Mouse (Mus musculus) ZHBTc4 (cell line): ENCODE measurements around the gene Senp5.
"Not testable (repeated sequence)": the region's sequence is repeated elsewhere in the genome, so short reads cannot be mapped to it uniquely, and the experiment has no call there.

Source experiments
- DNase-seq: peaks from one replicate; pipeline ENCODE4 v3.0.0-alpha.2; 2011; ENCODE audit warnings: low read depth, low spot score

Senp5 gene

GRCm38 (mm10) chr16:32002509-32003477, at the start of gene Senp5:
Gene Senp5, minus strand, starts transcription at chr16:32003287.
- DNase-seq, result peak; percentile 98

GRCm38 (mm10) chr16:32042367-32042766, 39.3 kb upstream of the Senp5 start:
- DNase-seq, result peak; percentile 21

GRCm38 (mm10) chr16:32019678-32020077, 16.6 kb upstream of the Senp5 start:
- DNase-seq, result no peak

- no peak for DNase-seq
These were observed 7.2 kb upstream of the Senp5 start for GRCm38 (mm10) chr16:32010330-32010729.

GRCm38 (mm10) chr16:32009913-32010312, 6.8 kb upstream of the Senp5 start:
- DNase-seq, result peak; percentile 31

- no peak for DNase-seq
These were observed 5.6 kb upstream of the Senp5 start for GRCm38 (mm10) chr16:32008529-32009293.

GRCm38 (mm10) chr16:32004731-32005130, 1.6 kb upstream of the Senp5 start:
- DNase-seq, result no peak

GRCm38 (mm10) chr16:31996371-31996770, 6.7 kb downstream of the Senp5 start:
- DNase-seq, result no peak

GRCm38 (mm10) chr16:31993946-31994345, 9.1 kb downstream of the Senp5 start:
- DNase-seq, result no peak

GRCm38 (mm10) chr16:31993195-31993594, 9.9 kb downstream of the Senp5 start:
- no peak for DNase-seq

- DNase-seq, result peak; percentile 67
These were observed 11.0 kb downstream of the Senp5 start for GRCm38 (mm10) chr16:31992039-31992438.

GRCm38 (mm10) chr16:31980946-31981345, 22.1 kb downstream of the Senp5 start:
- DNase-seq, result peak; percentile 83

GRCm38 (mm10) chr16:31979501-31979900, 23.6 kb downstream of the Senp5 start:
- DNase-seq, result no peak

- DNase-seq, result no peak
These were observed 27.8 kb downstream of the Senp5 start for GRCm38 (mm10) chr16:31975258-31975657.

GRCm38 (mm10) chr16:31963224-31963623, 39.9 kb downstream of the Senp5 start:
- DNase-seq, result no peak

- peak; percentile 97 for DNase-seq
These were observed 54.7 kb downstream of the Senp5 start, which contains the start of the genes 0610012G03Rik and Ncbp2 for GRCm38 (mm10) chr16:31948345-31948774. Gene 0610012G03Rik, minus strand, starts transcription at chr16:31948494. Gene Ncbp2, plus strand, starts transcription at chr16:31948513.

- no peak for DNase-seq
These were observed 55.2 kb downstream of the Senp5 start for GRCm38 (mm10) chr16:31947901-31948316.

- no peak for DNase-seq
These were observed 55.8 kb downstream of the Senp5 start for GRCm38 (mm10) chr16:31947333-31947732.

GRCm38 (mm10) chr16:31945986-31946385, 57.1 kb downstream of the Senp5 start:
- not testable (repeated sequence) for DNase-seq

GRCm38 (mm10) chr16:31945372-31945771, 57.7 kb downstream of the Senp5 start:
- no peak for DNase-seq

GRCm38 (mm10) chr16:31944698-31945255, 58.3 kb downstream of the Senp5 start:
- DNase-seq, result no peak

- peak; percentile 91 for DNase-seq
These were observed 59.1 kb downstream of the Senp5 start for GRCm38 (mm10) chr16:31943980-31944379.
